Mouse (Mus musculus) ES-E14 (cell line): ENCODE measurements around the gene Cd69.

ENCODE experiments used
- HCFC1 ChIP-seq: IDR thresholded peaks from 2 replicates; pipeline ENCODE4 v1.6.1; 2012; ENCODE audit warnings: low read length, inconsistent platforms, borderline replicate concordance; ENCODE audit not compliant: insufficient read depth
- MAFK ChIP-seq: IDR thresholded peaks from 2 replicates; pipeline ENCODE4 v1.6.1; 2014; ENCODE audit warnings: mild to moderate bottlenecking, low read depth, low read length, inconsistent platforms; ENCODE audit not compliant: insufficient read depth
- ZC3H11A ChIP-seq: IDR thresholded peaks from 2 replicates; pipeline ENCODE4 v1.6.1; 2012; ENCODE audit warnings: low read depth, mild to moderate bottlenecking, inconsistent platforms, low read length, borderline replicate concordance
- ZNF384 ChIP-seq: IDR thresholded peaks from 2 replicates; pipeline ENCODE4 v1.6.1; 2012; ENCODE audit warnings: low read depth, low read length, inconsistent platforms

GRCm38 (mm10) chr6:129229774-129230578 is 45.3 kb downstream of the Cd69 start:
- TF ChIP-seq HCFC1 (no peak), MAFK (no peak), ZNF384 (no peak), ZC3H11A (no peak)
